Mouse (Mus musculus): ENCODE results near the gene Cers2. TPM values are rescaled to one million over a fixed set of nuclear protein-coding genes. Genes with fewer than 3 reads are reported as not detected.

Gene Cers2
- polyA plus RNA-seq, 1 experiment from 2014 or later = 89.6 TPM

- Histone ChIP-seq H3K36me3 (ENCODE audit: control insufficient read depth, insufficient read depth, low read length) (no peaks in the 10 kb centered on the region), H3K9me3 (replicated peaks; ENCODE audit: control insufficient read depth, low read length, poor library complexity, severe bottlenecking) (no peaks in the 10 kb centered on the region), H3K27ac (ENCODE audit: low read length) (no peak overlapping the region), H3K4me1 (ENCODE audit: control insufficient read depth, insufficient read depth, low read length) (peaks cover 5% of the 10 kb centered on the region), H3K27me3 (ENCODE audit: control insufficient read depth, insufficient read depth, low read depth, low read length) (no peaks in the 10 kb centered on the region), H3K4me3 (ENCODE audit: low read depth, low read length) (no peak overlapping the region), H3K4me2 (ENCODE audit: low read length) (no peak overlapping the region), H3K9ac (ENCODE audit: low read depth, low read length) (no peak overlapping the region)
- WGBS = 100% methylated on average over 1 of the region's 1 CpGs
- no peak for ATAC-seq
These were observed 37.4 kb upstream of the Cers2 start for GRCm38 (mm10) chr3:95277149-95277551.

GRCm38 (mm10) chr3:95280747-95281146 is 33.8 kb upstream of the Cers2 start:
- Histone ChIP-seq H3K36me3 (ENCODE audit: control insufficient read depth, insufficient read depth, low read length) (no peaks in the 10 kb centered on the region), H3K27ac (ENCODE audit: low read length) (peak overlapping the region; percentile 84), H3K9ac (ENCODE audit: low read depth, low read length) (peak overlapping the region; percentile 84), H3K4me2 (ENCODE audit: low read length) (peak overlapping the region; percentile 86), H3K4me3 (ENCODE audit: low read depth, low read length) (peak overlapping the region; percentile 71), H3K4me1 (ENCODE audit: control insufficient read depth, insufficient read depth, low read length) (peaks cover 22% of the 10 kb centered on the region), H3K9me3 (replicated peaks; ENCODE audit: control insufficient read depth, low read length, poor library complexity, severe bottlenecking) (no peaks in the 10 kb centered on the region), H3K27me3 (ENCODE audit: control insufficient read depth, insufficient read depth, low read depth, low read length) (no peaks in the 10 kb centered on the region)
- no peak for ATAC-seq
- WGBS = 32% methylated on average over 8 of the region's 8 CpGs

GRCm38 (mm10) chr3:95281216-95282126 is 33.1 kb upstream of the Cers2 start, which contains the start of the genes Mindy1 and Prune1:
Mindy1 (plus strand) TSS chr3:95281345.
Prune1 (minus strand) TSS chr3:95282076.
- under 1% methylated on average over 40 of the region's 53 CpGs for WGBS
- Histone ChIP-seq H3K4me3 (ENCODE audit: low read depth, low read length) (peak within 1 kb of the TSS; percentile 71), H3K4me2 (ENCODE audit: low read length) (peak within 1 kb of the TSS; percentile 86), H3K4me1 (ENCODE audit: control insufficient read depth, insufficient read depth, low read length) (peaks cover 22% of the 10 kb centered on the region), H3K36me3 (ENCODE audit: control insufficient read depth, insufficient read depth, low read length) (no peaks in the 10 kb centered on the region), H3K27ac (ENCODE audit: low read length) (peak within 1 kb of the TSS; percentile 84), H3K9me3 (replicated peaks; ENCODE audit: control insufficient read depth, low read length, poor library complexity, severe bottlenecking) (no peaks in the 10 kb centered on the region), H3K9ac (ENCODE audit: low read depth, low read length) (peak within 1 kb of the TSS; percentile 84), H3K27me3 (ENCODE audit: control insufficient read depth, insufficient read depth, low read depth, low read length) (no peaks in the 10 kb centered on the region)
- peak; percentile 92 for ATAC-seq

GRCm38 (mm10) chr3:95282381-95282864 is 32.2 kb upstream of the Cers2 start:
- peak overlapping the region; percentile 84 for H3K27ac ChIP-seq (ENCODE audit: low read length)

GRCm38 (mm10) chr3:95282865-95283588 is 31.6 kb upstream of the Cers2 start:
- Histone ChIP-seq H3K4me2 (ENCODE audit: low read length) (peak overlapping the region; percentile 86), H3K36me3 (ENCODE audit: control insufficient read depth, insufficient read depth, low read length) (peaks cover under 1% of the 10 kb centered on the region; the same call in 1 of the 2 replicates), H3K27me3 (ENCODE audit: control insufficient read depth, insufficient read depth, low read depth, low read length) (no peaks in the 10 kb centered on the region), H3K9me3 (replicated peaks; ENCODE audit: control insufficient read depth, low read length, poor library complexity, severe bottlenecking) (no peaks in the 10 kb centered on the region), H3K4me1 (ENCODE audit: control insufficient read depth, insufficient read depth, low read length) (peaks cover 22% of the 10 kb centered on the region), H3K27ac (ENCODE audit: low read length) (peak overlapping the region; percentile 84), H3K4me3 (ENCODE audit: low read depth, low read length) (peak overlapping the region; percentile 60), H3K9ac (ENCODE audit: low read depth, low read length) (peak overlapping the region; percentile 76)
- WGBS = under 1% methylated on average over 48 of the region's 51 CpGs
- peak; percentile 43 for ATAC-seq

More at GRCm38 (mm10) chr3:95282381-95282864, 32.2 kb upstream of the Cers2 start:
- Histone ChIP-seq H3K9ac (ENCODE audit: low read depth, low read length) (peak overlapping the region; percentile 76), H3K4me2 (ENCODE audit: low read length) (peak overlapping the region; percentile 86), H3K36me3 (ENCODE audit: control insufficient read depth, insufficient read depth, low read length) (no peaks in the 10 kb centered on the region), H3K4me3 (ENCODE audit: low read depth, low read length) (peak overlapping the region; percentile 60), H3K27me3 (ENCODE audit: control insufficient read depth, insufficient read depth, low read depth, low read length) (no peaks in the 10 kb centered on the region), H3K4me1 (ENCODE audit: control insufficient read depth, insufficient read depth, low read length) (peaks cover 22% of the 10 kb centered on the region), H3K9me3 (replicated peaks; ENCODE audit: control insufficient read depth, low read length, poor library complexity, severe bottlenecking) (no peaks in the 10 kb centered on the region)
- ATAC-seq = no peak
- under 1% methylated on average over 11 of the region's 11 CpGs for WGBS

- H3K27me3 ChIP-seq (ENCODE audit: control insufficient read depth, insufficient read depth, low read depth, low read length) = no peaks in the 10 kb centered on the region
- peaks cover 2% of the 10 kb centered on the region for H3K36me3 ChIP-seq (ENCODE audit: control insufficient read depth, insufficient read depth, low read length)
- H3K9me3 ChIP-seq (replicated peaks; ENCODE audit: control insufficient read depth, low read length, poor library complexity, severe bottlenecking) = no peaks in the 10 kb centered on the region
- 0 out of 2 replicates have a peak, but pooled peaks have one; percentile 2 for ATAC-seq
- peak overlapping the region; percentile 84 for H3K27ac ChIP-seq (ENCODE audit: low read length)
- H3K4me2 ChIP-seq (ENCODE audit: low read length) = peak overlapping the region; percentile 86
- H3K4me3 ChIP-seq (ENCODE audit: low read depth, low read length) = peak overlapping the region; percentile 60
- H3K9ac ChIP-seq (ENCODE audit: low read depth, low read length) = peak overlapping the region; percentile 76
- H3K4me1 ChIP-seq (ENCODE audit: control insufficient read depth, insufficient read depth, low read length) = peaks cover 22% of the 10 kb centered on the region
- 3% methylated on average over 7 of the region's 7 CpGs for WGBS
These were observed 31.0 kb upstream of the Cers2 start for GRCm38 (mm10) chr3:95283589-95283941.

GRCm38 (mm10) chr3:95284062-95284461 is 30.5 kb upstream of the Cers2 start:
- Histone ChIP-seq H3K9me3 (replicated peaks; ENCODE audit: control insufficient read depth, low read length, poor library complexity, severe bottlenecking) (no peaks in the 10 kb centered on the region), H3K4me2 (ENCODE audit: low read length) (peak overlapping the region; percentile 86), H3K27me3 (ENCODE audit: control insufficient read depth, insufficient read depth, low read depth, low read length) (no peaks in the 10 kb centered on the region), H3K9ac (ENCODE audit: low read depth, low read length) (peak overlapping the region; percentile 76), H3K4me1 (ENCODE audit: control insufficient read depth, insufficient read depth, low read length) (peaks cover 22% of the 10 kb centered on the region), H3K27ac (ENCODE audit: low read length) (peak overlapping the region; percentile 84), H3K4me3 (ENCODE audit: low read depth, low read length) (peak overlapping the region; percentile 60), H3K36me3 (ENCODE audit: control insufficient read depth, insufficient read depth, low read length) (peaks cover 2% of the 10 kb centered on the region)
- no peak for ATAC-seq
- WGBS = 20% methylated on average over 1 of the region's 1 CpGs

- Histone ChIP-seq H3K4me1 (ENCODE audit: control insufficient read depth, insufficient read depth, low read length) (peaks cover 22% of the 10 kb centered on the region), H3K4me2 (ENCODE audit: low read length) (peak overlapping the region; percentile 86), H3K4me3 (ENCODE audit: low read depth, low read length) (peak overlapping the region; percentile 60; the same call in 1 of the 2 replicates), H3K27me3 (ENCODE audit: control insufficient read depth, insufficient read depth, low read depth, low read length) (no peaks in the 10 kb centered on the region), H3K9ac (ENCODE audit: low read depth, low read length) (no peak overlapping the region), H3K9me3 (replicated peaks; ENCODE audit: control insufficient read depth, low read length, poor library complexity, severe bottlenecking) (no peaks in the 10 kb centered on the region), H3K36me3 (ENCODE audit: control insufficient read depth, insufficient read depth, low read length) (peaks cover 2% of the 10 kb centered on the region), H3K27ac (ENCODE audit: low read length) (no peak overlapping the region)
- no peak for ATAC-seq
- WGBS = 90% methylated on average over 12 of the region's 12 CpGs
These were observed 29.9 kb upstream of the Cers2 start for GRCm38 (mm10) chr3:95284501-95285281.
